Mouse (Mus musculus) lung, adult 2 months (tissue): ENCODE results near the gene Dab2ip. TPM values are rescaled to one million over a fixed set of nuclear protein-coding genes. Genes with fewer than 3 reads are reported as not detected.

Experiments used
- DNase-seq: peaks from one replicate; pipeline ENCODE4 v3.0.0; 2022
- H3K4me1 ChIP-seq: fragments of 200-500 bp; 2 replicates; pipeline ENCODE4 v1.6.1; 2011; ENCODE audit warnings: low read length; ENCODE audit not compliant: control insufficient read depth, insufficient read depth
- H3K4me3 ChIP-seq: fragments of 200-500 bp; replicated peaks from 2 replicates; pipeline ENCODE3; 2011; ENCODE audit warnings: low read depth, mild to moderate bottlenecking, control low read depth, low read length; ENCODE audit errors: extremely low read depth
- CTCF ChIP-seq: fragments of 200-500 bp; IDR thresholded peaks from 2 replicates; pipeline ENCODE4 v1.5.1; 2011; ENCODE audit warnings: mild to moderate bottlenecking, low read length, control low read depth; ENCODE audit not compliant: insufficient read depth
- POLR2A ChIP-seq: fragments of 200-500 bp; IDR thresholded peaks from 2 replicates; pipeline ENCODE4 v1.6.1; 2011; ENCODE audit warnings: low read depth, mild to moderate bottlenecking, control low read depth, low read length, borderline replicate concordance; ENCODE audit errors: extremely low read depth
- WGBS: fragments of 180-500 bp; shearing (Covaris S2); methylation state at CpG from one replicate; pipeline ENCODE4 v1.1.7; 2018; 5-methylcytosine and 5-hydroxymethylcytosine counted together
- polyA plus RNA-seq: library from polyadenylated mRNA; depleted of rRNA; stranded (reverse); fragments of >200 nt; gene quantifications from 2 replicates; pipeline ENCODE4 v1.2.3, GENCODE M21; 2012

Gene Dab2ip
- polyA plus RNA-seq, 1 experiment: 113 TPM

DNA sequence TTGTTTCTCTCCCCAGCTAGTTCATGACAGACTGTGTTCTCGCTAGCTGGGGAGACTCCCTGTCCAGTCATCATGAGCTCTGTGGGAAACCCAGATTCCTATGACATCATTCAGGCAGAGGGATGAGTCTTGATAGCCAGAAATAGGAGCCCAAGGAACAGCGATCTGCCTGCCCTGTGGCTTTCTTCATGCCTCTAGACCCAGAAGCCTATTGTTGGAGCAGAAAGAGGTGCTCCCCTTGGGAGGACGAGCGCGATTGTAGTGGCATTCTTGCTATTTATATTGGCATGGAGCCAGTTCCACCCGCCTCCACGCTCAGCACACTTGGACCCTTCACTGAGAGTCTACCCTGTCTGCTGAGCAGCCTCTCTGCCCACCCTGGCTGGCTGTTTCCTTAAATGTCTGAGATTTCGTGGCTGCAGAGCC, 156.7 kb downstream of the Dab2ip start:
- no peak overlapping the region for H3K4me3 ChIP-seq
- 24% methylated on average over 8 of the region's 8 CpGs for WGBS
- no peak for DNase-seq
- no peak for TF ChIP-seq POLR2A
- TF ChIP-seq CTCF: no peak
- 0 out of 2 replicates have a peak, but pooled peaks cover 3% of the 10 kb centered on the region for H3K4me1 ChIP-seq

DNA sequence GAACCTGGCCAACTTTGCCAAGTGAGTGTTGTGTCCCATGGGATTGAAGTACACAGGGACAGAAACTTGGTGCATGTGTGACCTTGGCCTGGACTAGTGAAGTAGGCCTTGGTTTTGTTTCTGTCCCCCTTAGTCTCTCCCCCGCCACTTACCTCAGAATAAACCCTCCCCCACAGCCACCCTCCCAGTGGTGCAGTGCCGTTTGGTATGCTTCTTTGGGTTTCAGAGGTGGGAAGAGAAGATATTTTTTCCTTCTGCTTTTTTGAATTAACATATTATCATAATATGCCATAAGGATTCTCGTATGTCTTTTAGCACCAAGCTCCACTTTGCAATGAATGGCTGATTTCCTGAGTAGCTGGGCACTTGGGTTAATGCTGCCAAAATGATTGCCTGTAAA, 157.4 kb downstream of the Dab2ip start:
- Histone ChIP-seq H3K4me1 (0 out of 2 replicates have a peak, but pooled peaks cover 3% of the 10 kb centered on the region), H3K4me3 (no peak overlapping the region)
- TF ChIP-seq POLR2A: no peak
- TF ChIP-seq CTCF: no peak
- 78% methylated on average over 3 of the region's 3 CpGs for WGBS
- no peak for DNase-seq

GRCm38 (mm10) chr2:35716175-35716574, 158.1 kb downstream of the Dab2ip start:
- no peak overlapping the region for H3K4me3 ChIP-seq
- WGBS: 43% methylated on average over 1 of the region's 1 CpGs
- DNase-seq: no peak
- 0 out of 2 replicates have a peak, but pooled peaks cover 3% of the 10 kb centered on the region for H3K4me1 ChIP-seq
- TF ChIP-seq POLR2A: no peak
- no peak for TF ChIP-seq CTCF

- H3K4me3 ChIP-seq: no peak overlapping the region
- WGBS: 49% methylated on average over 5 of the region's 5 CpGs
- DNase-seq: no peak
- 0 out of 2 replicates have a peak, but pooled peaks cover 3% of the 10 kb centered on the region for H3K4me1 ChIP-seq
- TF ChIP-seq CTCF (no peak), POLR2A (no peak)
Observed at GRCm38 (mm10) chr2:35718003-35718500, 160.0 kb downstream of the Dab2ip start.

- H3K4me3 ChIP-seq: no peak overlapping the region
- 0 out of 2 replicates have a peak, but pooled peaks cover 3% of the 10 kb centered on the region for H3K4me1 ChIP-seq
- 89% methylated on average over 9 of the region's 9 CpGs for WGBS
- no peak for TF ChIP-seq POLR2A
- no peak for TF ChIP-seq CTCF
- DNase-seq: no peak
Observed at GRCm38 (mm10) chr2:35718662-35719061, 160.6 kb downstream of the Dab2ip start.

DNA sequence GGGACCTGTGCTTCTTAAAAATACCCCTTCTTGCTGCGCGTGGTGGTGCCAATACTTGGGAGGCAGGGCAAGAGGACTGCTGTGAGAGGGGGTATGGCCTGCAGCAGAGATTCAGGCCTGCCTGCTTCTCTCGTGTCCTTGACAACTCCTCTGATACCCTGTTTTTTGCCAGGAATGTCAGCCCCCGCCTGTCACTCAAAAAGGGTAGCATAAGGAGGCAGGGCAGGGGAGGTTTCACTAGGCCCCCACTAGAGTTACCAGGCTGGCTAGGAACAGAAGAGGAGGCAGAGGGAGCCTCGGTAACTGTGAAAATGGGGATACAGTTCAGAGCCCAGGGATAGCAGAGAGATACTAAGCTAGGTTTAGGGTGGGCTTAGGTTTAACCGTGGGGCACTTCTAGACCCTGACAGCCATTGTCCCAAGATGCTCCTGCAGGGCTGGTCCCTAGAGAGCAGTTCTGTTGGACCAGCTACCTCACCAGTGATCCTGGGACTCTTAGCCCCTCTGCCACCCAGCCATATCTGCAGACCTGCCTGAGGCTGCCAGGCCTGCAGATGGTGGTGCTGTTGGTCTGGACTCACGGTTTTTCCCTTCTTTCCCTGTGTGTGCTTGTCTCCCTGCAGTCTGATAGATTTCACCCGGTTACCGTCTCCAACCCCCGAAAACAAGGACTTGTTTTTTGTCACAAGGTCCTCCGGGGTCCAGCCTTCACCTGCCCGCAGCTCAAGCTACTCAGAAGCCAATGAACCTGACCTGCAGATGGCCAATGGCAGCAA, 161.4 kb downstream of the Dab2ip start:
- Histone ChIP-seq H3K4me1 (0 out of 2 replicates have a peak, but pooled peaks cover 3% of the 10 kb centered on the region), H3K4me3 (no peak overlapping the region)
- TF ChIP-seq POLR2A: no peak
- no peak for TF ChIP-seq CTCF
- WGBS: 87% methylated on average over 12 of the region's 12 CpGs
- DNase-seq: no peak

DNA sequence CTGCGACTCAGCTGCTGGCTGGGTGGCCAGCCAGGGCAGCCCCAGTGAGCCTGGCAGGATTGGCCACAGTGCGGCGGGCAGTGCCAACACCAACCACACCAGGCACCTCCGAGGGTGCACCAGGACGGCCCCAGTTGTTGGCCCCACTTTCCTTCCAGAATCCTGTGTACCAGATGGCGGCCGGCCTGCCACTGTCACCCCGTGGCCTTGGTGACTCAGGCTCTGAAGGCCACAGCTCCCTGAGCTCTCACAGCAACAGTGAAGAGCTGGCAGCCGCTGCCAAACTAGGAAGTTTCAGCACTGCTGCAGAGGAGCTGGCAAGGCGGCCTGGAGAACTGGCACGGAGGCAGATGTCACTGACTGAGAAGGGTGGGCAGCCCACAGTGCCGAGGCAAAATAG, 162.0 kb downstream of the Dab2ip start:
- no peak for DNase-seq
- TF ChIP-seq CTCF (no peak), POLR2A (no peak)
- Histone ChIP-seq H3K4me3 (no peak overlapping the region), H3K4me1 (0 out of 2 replicates have a peak, but pooled peaks cover 3% of the 10 kb centered on the region)
- 88% methylated on average over 12 of the region's 12 CpGs for WGBS

DNA sequence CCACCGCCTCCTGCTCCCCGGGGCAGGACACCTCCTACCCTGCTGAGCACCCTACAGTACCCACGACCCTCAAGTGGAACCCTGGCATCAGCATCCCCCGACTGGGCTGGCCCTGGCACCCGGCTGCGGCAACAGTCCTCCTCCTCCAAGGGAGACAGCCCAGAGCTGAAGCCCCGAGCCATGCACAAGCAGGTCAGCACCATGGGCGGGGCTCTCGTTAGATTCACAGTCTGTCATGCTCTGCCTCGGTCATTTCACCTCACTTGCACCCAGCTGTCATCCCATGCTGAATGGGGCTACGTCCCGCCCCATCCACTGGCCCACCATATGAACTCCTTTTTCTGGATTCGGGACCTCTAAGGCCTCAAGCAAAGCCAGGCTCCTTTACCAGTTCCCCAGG, 162.5 kb downstream of the Dab2ip start:
- Histone ChIP-seq H3K4me3 (no peak overlapping the region), H3K4me1 (0 out of 2 replicates have a peak, but pooled peaks cover 3% of the 10 kb centered on the region)
- no peak for TF ChIP-seq POLR2A
- DNase-seq: no peak
- 86% methylated on average over 13 of the region's 13 CpGs for WGBS

GRCm38 (mm10) chr2:35720956-35721355, 162.9 kb downstream of the Dab2ip start:
- TF ChIP-seq POLR2A (no peak), CTCF (no peak)
- 92% methylated on average over 9 of the region's 9 CpGs for WGBS
- H3K4me3 ChIP-seq: no peak overlapping the region
- 0 out of 2 replicates have a peak, but pooled peaks cover 3% of the 10 kb centered on the region for H3K4me1 ChIP-seq
- DNase-seq: no peak

DNA sequence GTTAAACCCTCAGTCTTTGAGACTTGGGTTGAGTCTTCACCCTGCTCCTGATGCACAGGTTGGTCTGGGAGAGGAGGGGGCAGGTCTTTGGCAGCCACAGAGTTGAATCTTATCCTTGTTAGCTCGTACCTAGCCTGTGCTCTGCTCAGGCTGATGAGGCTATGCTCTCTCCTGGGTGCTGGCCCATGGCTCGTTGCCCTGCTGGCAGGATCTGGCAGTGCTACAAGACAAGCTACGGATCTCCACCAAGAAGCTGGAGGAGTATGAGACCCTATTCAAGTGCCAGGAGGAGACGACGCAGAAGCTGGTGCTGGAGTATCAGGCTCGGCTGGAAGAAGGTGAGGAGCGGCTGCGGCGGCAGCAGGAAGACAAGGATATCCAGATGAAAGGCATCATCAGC, 164.8 kb downstream of the Dab2ip start:
- no peak for TF ChIP-seq CTCF
- TF ChIP-seq POLR2A: no peak
- Histone ChIP-seq H3K4me3 (no peak overlapping the region), H3K4me1 (no peaks in the 10 kb centered on the region)
- DNase-seq: no peak
- WGBS: 83% methylated on average over 9 of the region's 9 CpGs
